Mouse (Mus musculus): ENCODE measurements around the gene 4931428L18Rik.
"Not testable (repeated sequence)": the region's sequence is repeated elsewhere in the genome, so short reads cannot be mapped to it uniquely, and the experiment has no call there.

The 4931428L18Rik gene

DNA sequence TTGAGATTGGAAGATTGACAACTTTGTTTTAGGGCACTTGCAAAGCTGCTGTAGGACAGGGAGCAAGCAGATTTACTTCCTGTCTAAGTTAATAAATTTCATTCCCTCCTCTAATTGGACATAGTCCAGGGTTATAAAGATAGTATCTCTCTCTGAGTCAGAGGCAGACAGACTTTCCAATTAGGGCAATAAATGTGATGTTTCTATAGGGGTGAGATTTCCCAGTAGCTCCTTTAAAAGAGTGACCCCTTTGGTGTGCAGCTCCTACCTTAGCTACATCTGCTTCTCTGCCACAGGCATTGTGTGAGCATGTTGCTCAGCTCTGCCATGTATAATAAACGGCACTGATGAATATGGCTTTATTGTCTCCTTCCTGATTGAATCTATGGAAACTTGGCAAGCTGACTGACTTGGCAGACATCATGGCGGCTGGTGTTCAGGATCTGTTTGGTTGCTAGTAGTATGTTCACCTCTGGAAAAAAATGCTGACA is 163.6 kb downstream of the 4931428L18Rik start:
- no peak for DNase-seq (ENCODE audit: low spot score in 2 of 2)

DNA sequence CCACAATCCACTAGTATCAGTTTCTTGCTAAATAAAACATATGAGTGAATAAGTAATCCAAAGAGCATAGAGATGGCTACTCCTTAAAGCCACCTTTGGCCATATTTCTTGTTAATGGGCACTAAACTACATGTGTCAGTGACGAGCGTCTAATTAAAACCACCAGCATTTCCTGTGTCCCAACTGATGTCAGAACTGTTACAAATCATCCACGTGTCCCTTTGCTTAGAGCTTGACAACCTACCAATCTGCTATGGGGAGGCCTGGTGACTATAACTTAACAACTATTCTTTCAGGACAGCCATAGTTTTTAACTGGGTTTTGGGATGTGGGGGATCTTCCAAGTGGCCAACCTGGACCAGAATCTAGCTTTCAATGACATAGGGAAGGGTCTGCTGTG is 164.3 kb downstream of the 4931428L18Rik start:
- DNase-seq (ENCODE audit: low spot score in 2 of 2) = no peak

DNA sequence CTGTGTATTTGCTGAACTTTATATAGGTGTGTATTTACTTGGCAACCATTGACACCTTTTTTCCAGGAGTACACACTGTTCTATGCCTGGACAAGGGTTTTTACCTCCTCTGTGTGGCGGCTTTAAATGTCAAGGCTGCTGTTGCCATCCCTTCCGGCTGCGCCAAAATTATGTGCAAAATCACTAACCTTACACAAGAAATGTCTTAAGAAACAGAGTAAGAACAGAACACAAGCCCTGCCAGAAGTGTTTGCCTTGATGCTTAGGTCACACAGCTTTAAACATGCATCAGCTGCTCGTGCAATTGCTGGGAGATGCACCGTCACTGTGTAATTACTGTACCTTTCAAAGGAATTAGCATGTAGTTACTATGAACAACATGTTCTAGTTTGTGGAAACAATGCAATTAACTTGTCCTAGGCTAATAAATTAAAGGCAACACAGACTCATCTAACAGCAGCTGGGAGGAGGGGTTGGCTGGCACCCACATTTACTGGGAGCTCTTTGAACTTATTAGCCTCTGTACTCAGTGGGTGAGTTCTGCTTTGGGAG is 171.0 kb downstream of the 4931428L18Rik start:
- no peak for DNase-seq (ENCODE audit: low spot score in 2 of 2)

DNA sequence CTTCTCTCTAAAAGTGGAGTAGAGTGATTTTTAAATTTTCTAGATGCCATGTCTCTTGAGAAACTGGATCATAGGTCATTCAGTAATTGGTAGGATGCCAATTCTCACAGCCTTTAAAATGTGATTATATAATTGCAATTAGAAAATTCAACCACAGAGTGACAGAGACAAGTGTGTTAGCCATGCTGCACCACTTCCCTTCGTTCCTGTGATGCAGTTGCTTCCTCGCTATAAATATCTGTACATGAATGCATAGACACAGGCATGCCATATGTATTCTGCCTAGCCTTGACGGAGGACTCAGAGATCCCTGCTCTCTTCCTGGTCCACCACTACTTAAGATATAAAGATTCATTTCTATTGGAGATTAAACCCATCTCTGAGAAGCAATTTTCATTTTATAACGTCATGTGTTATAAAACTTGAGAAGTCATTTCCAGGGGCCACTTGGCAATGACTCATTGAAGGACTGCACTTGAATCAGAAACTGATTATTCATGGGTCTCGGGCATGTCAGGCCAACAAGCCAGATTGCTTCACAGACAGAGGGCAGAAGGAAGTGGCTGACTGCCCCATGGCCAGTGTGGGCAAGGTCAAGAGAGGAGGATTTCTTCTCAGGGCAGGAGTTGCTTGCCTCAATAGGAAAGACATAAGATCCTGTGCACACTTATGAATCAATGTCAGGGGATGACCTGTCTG is 172.4 kb downstream of the 4931428L18Rik start:
- DNase-seq (ENCODE audit: low spot score in 2 of 2) = no peak

DNA sequence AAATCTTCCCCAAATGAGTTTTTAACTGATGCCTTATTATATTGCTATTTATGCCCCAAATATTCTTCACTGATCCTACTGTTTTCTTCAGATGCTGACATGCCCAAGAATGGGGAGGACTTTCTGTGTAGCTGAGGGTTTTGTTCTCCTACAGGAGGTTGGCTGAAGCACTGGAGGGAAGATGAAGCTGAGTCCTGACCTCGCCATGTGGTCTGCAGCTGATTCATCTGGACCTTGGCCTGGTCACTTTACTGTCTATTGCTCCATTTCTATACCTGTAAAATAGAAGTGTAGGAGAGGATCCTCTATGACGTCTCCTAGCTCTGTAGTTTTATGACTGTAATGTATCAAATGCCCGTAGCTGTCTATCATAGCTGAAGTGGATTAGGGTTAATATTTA is 179.3 kb downstream of the 4931428L18Rik start:
- no peak for DNase-seq (ENCODE audit: low spot score in 2 of 2)

DNA sequence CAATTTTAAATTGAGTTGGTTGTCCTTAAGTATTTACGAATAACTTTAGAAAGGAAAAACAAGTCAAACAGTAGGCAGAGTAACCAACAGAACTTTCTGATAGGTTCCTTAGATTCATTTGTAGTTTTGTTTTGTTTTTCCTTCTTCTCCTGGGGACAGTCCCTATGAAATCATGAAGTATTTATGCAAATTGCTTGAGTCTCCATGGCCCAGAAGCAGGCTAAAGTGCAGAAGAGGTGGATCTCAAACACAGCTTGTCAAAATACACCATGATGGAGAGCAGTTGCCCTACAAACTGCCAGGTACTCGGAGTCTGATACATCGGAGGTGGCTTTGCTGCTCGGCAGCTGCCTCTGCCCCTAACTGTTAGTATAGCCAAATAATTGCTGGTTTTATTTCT is 179.7 kb downstream of the 4931428L18Rik start:
- DNase-seq (ENCODE audit: low spot score in 2 of 2) = no peak

DNA sequence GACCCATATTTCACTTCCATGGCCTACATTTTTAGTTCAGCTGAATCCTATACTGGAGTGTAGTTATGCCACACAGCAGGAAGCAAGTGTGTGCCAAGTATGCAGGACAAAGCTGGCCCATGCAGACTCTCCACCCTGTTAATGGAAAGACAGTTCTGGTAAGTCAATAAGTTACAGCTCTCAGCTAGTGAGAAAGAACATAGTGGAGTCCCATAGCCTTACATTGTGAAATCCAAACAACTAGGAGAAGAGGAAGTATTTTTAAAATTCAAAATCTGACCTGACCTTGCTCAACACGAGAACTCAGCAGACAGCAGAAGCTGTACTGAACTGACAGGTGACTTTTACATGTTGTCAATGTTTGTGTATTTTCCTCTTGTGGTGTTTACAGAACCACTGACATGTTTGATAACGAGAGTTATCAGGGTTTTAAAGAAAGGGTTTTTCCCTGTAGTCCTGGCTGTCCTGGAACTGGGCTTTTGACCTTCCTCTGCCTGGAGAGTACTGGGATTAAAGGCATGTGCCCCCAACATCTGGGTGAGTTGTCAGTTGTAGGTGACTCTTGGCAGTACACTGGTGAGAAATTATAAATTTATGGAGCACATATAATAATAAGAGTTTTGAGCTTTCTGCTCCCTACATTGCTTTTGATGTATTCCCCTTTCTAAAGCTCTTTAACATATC is 188.5 kb downstream of the 4931428L18Rik start:
- DNase-seq (ENCODE audit: low spot score in 2 of 2) = no peak

DNA sequence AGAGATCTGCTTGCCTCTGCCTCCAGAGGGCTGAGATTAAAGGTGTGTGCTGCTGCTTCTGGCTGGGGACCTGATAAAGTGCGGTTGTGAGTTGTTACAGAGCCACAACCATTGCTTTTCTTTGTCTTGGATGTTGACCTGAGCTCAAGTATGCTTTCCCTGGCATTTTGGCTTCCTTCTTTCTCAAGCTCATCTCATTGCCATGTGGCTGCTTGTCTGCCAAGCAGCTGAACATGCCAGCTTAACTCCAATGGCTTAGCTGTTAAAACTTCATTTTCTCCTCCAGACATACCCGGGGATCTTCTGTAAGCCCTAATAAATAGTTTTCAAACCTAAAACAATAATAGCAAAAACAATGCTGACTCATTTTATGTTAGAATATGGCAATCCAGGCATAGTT is 190.1 kb downstream of the 4931428L18Rik start:
- no peak for DNase-seq (ENCODE audit: low spot score in 2 of 2)

DNA sequence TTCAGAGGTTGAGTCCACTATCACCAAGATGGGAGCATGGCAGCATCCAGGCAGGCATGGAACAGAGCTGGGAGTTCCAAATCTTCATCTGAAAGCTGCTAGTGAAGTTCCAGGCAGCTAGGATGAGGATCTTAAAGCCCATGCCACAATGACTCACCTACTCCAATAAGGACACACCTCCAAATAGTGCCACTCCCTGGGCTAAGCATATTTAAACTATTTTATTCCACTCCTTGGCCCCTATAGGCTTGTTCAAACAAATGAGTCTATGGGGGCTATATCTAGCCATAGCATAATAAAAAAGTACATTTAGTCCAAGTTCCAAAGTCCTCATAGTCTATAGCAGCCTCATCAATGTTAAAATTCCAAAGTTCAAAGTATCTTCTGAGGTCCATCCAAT is 199.3 kb downstream of the 4931428L18Rik start:
- no peak for DNase-seq (ENCODE audit: low spot score in 2 of 2)

DNA sequence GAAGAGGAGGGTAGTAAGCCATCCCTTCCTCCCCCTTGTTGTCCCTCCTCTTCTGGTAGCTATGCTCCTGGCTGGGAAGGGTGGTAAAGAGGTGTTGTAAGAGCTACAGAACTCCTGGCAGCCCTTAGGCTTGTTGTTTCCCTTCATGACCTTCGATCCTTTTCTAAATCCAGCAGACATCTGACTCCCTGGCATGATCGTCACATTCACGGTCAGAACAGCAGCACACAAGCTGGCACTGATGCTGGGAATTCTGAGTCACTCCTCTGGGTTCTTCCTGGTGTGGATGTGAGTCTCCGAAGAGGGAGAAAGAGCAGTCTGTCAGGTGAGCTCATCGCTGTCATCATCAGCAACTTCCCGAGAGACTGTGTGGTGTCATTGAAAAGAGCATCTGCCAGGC is 203.2 kb downstream of the 4931428L18Rik start:
- no peak for DNase-seq (ENCODE audit: low spot score in 2 of 2)

DNA sequence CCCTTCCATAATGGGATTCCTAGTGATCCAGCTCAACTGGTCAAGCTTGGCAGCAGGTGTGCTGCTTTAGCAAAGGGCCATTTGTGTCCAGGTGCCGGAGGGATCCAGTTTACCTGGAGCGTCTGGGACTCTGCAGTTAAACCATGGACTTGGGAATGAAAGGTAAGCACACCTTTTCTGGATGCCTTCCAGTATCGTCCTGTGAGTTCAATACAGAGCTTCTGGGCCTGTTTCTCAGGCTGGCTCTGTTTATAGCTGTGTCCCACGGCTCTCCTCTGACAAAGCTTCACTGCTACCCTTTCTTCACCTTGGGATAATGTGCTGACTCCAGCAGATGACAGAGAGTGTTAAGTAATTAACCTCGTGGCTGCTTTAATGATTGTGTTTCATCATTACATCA is 205.1 kb downstream of the 4931428L18Rik start:
- DNase-seq (ENCODE audit: low spot score in 2 of 2) = no peak

DNA sequence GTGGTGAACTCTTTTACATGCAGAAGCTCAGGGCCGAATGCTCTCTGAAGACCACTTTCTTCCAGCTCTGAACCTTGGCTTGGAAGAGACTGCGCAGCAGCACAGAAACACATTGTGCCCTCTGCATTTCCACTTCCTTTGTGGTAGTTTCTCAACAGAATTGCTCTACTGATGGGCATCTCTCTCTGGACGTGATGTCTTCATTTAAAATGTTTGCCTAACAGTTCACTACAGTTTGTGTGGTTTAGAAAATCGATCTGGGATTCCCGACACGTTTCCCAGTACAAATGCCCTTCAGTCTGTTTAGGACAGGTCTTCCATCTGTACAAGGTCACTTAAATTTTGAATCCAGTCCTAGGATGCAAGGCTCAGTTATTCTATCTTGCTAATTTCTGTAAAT is 206.4 kb downstream of the 4931428L18Rik start:
- no peak for DNase-seq (ENCODE audit: low spot score in 2 of 2)

DNA sequence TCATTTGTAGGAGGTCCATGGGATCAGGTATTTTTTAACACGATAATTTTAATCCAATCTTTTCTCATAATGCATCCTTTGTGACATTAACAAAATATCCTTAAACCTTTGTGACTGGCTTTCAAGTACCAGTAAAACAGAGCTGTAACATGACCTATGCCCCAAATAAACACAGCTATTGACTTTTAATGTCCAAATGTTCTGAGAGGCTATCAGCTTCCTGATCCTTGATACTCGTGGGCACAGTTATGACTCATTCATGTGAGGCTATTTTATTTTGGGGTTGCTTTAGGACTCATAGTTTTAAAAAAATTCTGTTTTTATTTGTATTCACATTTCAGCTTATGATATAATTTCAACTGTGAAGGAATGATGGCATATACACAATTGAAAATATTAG is 207.2 kb downstream of the 4931428L18Rik start:
- DNase-seq (ENCODE audit: low spot score in 2 of 2) = no peak

DNA sequence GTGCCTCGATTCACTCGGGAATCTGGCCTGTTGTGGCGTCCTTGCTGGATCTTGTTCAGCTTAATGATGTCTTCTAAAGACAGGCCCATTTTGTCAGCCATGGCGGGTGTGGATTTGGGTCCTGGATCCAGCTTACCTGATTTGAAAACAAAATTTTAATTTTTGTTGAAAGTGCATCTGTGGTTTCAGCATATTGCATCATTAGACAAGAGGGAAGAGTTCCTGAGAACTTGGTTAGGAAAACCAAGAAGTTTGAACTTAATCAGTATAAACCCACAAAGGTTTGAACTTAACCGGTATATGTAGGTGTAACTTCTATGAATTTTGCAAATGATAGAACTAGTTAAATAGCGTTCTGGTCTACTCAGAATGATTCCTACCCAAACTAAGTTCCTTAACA is 244.6 kb downstream of the 4931428L18Rik start, which contains the start of gene AC153137.1:
AC153137.1 (minus strand) TSS at position 101 of the 400 bp plus-strand sequence.
- not testable (repeated sequence) for DNase-seq (ENCODE audit: low spot score in 2 of 2)

DNA sequence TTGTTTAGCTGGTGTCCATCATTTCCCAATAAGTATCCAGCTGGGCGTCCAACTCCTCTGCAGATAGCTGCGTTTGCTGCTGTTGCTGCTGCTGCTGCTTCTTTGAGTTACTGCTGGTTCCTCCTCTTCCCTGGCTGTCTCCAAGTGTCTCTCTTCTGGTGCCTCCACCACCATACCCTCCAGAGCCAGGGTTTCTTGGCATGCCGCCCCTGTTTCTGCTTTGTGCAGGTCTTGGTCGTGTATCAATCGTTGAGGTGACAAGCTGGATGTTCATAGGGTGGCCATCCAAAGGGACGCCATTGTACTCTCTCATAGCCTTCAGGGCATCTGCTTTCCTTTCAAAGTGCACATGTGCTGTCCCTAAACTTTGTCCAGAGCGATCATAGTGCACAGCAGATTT is 245.2 kb downstream of the 4931428L18Rik start:
- not testable (repeated sequence) for DNase-seq (ENCODE audit: low spot score in 2 of 2)

DNA sequence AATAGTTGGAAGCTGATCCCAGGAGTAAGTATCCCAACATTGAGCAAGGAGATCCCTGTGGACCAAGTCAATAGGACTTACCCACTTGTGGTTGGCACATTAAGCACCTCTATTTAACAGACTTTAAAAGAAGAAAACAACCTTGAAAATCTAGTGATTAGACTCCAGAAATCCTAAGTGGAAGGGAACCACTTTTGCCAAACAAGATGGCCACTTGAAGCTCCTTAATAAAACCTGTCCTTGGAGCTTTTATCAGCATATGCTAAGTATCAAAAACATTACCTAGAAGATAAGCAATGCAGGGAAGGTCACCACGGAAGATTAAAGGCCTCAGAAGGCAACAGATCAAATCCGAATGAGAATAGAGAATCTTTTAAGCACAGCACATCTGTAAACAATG is 270.7 kb downstream of the 4931428L18Rik start:
- DNase-seq (ENCODE audit: low spot score in 2 of 2) = no peak

DNA sequence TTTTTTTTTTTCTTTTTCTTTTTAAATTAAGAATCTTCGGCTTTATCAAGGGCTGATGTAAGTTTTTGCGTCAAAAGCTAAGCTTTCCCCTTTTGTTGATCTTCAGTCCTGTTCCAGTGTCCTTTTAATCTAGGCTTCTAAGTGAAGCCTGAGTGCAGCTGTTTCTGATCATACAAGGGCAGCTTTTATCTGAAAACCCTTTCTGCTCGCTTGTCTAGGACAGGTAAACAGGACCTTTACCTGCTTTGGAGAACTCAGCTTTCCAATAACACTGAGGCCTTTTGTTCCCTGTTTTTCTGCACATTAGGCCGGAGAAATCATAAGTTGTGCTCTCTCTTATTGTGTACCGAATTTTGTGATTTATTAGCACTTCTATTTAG is 272.0 kb downstream of the 4931428L18Rik start:
- DNase-seq (ENCODE audit: low spot score in 2 of 2) = no peak

DNA sequence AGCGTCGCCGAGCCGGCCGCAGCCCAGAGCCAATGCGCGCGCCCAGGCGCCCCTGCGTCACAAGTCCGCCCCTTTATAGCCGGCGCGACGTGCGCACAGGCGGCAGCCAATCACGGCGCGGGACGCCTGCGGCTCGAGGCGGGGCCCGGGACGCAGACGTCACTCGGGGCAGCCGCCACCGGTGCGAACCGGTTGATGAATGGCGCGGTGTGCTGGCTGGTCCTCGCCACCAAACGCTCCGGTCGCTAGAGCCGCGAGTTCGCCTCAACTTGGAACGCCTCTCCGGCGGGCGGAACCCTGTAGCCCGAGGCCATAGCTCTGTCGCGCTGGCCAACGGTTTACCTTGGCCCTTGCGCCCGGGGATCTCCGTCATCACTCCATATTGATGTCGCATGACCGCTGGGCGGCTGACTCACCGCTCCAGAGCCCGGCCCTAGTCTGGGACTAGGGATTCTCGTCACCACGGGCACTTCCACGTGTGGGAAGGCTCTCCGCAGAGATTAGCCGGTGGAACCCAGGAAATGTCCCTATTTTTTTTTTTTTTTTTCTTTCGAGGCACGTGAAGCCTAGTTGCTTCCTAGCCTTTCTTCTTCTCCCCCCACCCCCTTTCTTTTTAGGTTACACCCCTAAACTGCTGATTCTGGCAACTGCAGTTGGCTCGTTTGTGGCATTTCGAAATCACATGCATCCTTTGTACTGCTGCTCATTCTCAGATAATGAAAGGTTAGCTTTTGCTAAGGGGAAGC is 272.6 kb downstream of the 4931428L18Rik start:
- peak; percentile 95 to 97 for DNase-seq (ENCODE audit: low spot score in 2 of 2)

DNA sequence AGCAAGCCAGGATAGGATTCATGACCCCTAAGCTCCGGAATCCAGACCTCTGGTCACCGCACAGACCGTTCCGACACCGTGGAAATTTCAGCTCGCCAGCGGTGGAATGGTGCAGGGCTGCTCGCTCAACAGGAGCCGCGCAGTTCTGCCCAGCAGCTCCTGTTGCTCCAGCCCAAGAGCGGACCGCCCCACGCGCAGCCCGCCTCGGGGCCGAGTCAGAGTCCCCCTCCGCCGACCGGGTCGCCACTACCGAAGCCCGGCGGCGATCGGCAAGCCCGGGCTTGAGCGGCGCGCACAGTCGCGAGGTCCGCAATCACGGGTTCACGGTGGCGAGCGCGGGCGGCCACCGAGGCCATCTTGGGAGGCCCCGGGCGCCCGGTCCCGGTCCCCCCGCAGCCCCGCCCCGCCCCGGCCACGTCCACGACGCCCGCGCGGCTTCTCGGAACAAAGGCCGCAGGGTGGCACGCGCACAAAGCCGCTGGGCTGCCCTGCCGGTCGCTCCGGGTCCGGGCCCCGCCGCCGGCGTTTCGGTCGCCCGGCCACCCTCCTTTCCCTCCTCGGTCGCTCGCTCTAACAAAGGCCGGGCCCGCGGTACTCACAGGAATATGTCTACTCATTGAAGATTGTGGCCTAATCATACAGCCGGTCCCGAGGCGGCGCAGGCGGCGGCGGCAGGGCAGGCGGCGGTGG is 273.4 kb downstream of the 4931428L18Rik start:
- peak; percentile 29 to 56 for DNase-seq (ENCODE audit: low spot score in 2 of 2)

DNA sequence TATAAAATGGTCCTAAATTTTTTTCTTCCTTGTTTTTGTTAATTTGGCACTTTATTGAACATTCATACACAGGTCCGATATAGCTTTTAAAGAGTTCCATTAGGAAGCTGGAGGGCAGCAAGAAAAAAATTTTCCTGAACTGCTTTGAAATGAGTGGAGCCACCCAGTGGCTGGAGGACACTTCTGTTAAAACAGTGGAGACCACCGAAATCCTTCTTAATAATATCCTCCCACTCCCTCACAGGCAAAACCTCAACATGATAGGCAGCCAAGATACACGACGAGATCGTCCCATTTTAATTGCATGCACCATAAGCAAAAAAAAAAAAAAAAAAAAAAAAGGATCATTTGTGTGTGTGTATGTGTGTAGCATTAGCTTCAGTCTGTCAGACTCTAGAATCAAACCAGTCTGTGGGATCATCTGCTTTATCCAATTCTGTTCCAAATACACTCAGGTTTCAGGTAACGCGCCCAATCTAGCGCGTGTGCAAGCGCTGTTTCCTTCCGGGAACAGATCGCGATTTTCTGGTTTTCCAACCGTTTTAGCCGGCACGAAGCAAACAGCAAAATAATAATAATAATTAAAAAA is 274.0 kb downstream of the 4931428L18Rik start:
- DNase-seq (ENCODE audit: low spot score in 2 of 2) = peak in 1 of 2 experiments; percentile 32

Measured in frontal cortex, postnatal 10 days (tissue).